Mouse (Mus musculus): ENCODE results near the gene 1700037C18Rik. TPM values are rescaled to one million over a fixed set of nuclear protein-coding genes. Genes with fewer than 3 reads are reported as not detected.

The 1700037C18Rik gene
- polyA plus RNA-seq, 1 experiment from 2014 or later = 8.5 TPM

DNA sequence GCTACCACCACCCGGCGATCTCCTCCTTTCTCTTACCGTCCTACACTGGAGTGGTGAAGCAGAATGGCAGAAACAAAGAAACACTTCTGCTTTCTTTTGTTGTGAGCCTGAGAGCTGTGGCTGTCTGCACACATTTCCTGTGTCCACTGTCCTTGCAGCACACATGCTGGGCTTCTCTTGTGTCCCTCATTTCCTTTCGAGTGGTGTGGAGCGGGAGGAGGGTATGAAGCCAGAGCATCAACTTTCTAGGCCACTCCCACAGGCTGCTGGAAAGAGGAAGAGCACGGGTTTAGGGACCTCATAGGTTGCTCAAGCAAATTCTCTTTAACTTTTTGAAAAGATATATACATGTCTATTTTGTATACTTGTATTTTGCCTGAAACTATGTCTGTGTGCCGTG lies 20.7 kb upstream of the 1700037C18Rik start:
- ATAC-seq (ENCODE audit: low FRiP score, low TSS enrichment) (no peak), DNase-seq (ENCODE audit: low spot score) (no peak)
- Histone ChIP-seq H3K4me3 (ENCODE audit: low read depth, low read length) (no peak overlapping the region), H3K9ac (ENCODE audit: low read length) (no peak overlapping the region), H3K27ac (replicated peaks) (no peak overlapping the region), H3K4me2 (replicated peaks; ENCODE audit: low read depth) (no peak overlapping the region), H3K9me3 (ENCODE audit: control insufficient read depth, low read length) (no peaks in the 10 kb centered on the region), H3K4me1 (replicated peaks; ENCODE audit: control insufficient read depth, insufficient read depth) (no peaks in the 10 kb centered on the region), H3K27me3 (ENCODE audit: control insufficient read depth, insufficient read depth, low read length) (no peaks in the 10 kb centered on the region), H3K36me3 (ENCODE audit: control insufficient read depth, insufficient read depth, low read length) (peaks cover 10% of the 10 kb centered on the region; the same call in 1 of the 2 replicates)
- 74% methylated on average over 7 of the region's 7 CpGs for WGBS
- no peak for TF ChIP-seq CTCF (IDR thresholded peaks at IDR 0.05; ENCODE audit: low read depth)
- TF ChIP-seq EP300 (optimal IDR thresholded peaks at IDR 0.05) = no peak

DNA sequence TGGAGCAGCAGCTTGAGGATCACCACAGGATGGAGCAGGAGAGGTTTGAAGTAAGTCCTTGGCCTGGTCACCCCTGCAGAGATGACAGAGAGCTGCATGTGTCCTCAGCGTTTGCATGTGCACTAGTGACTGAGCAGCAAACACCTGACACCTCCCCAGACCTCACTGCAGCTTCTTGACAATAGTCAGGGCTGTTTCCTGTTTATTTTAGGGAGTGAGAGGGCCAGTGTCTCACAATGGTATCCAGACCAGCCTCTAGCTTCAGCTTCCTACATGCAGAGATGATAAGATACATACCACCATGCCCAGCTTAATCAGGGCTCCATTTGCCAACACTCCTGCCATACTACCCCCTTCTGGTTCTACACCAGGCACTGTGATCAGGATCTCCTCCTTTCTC lies 20.1 kb upstream of the 1700037C18Rik start:
- peaks cover 13% of the 10 kb centered on the region for H3K36me3 ChIP-seq (ENCODE audit: control insufficient read depth, insufficient read depth, low read length)
- H3K9ac ChIP-seq (ENCODE audit: low read length) = no peak overlapping the region
- TF ChIP-seq CTCF (IDR thresholded peaks at IDR 0.05; ENCODE audit: low read depth) (no peak), EP300 (optimal IDR thresholded peaks at IDR 0.05) (no peak)
- H3K27me3 ChIP-seq (ENCODE audit: control insufficient read depth, insufficient read depth, low read length) = no peaks in the 10 kb centered on the region
- H3K4me2 ChIP-seq (replicated peaks; ENCODE audit: low read depth) = no peak overlapping the region
- 33% methylated on average over 1 of the region's 1 CpGs for whole genome bisulfite sequencing
- ATAC-seq (ENCODE audit: low FRiP score, low TSS enrichment) = no peak
- H3K9me3 ChIP-seq (ENCODE audit: control insufficient read depth, low read length) = no peaks in the 10 kb centered on the region
- no peak overlapping the region for H3K27ac ChIP-seq (replicated peaks)
- no peaks in the 10 kb centered on the region for H3K4me1 ChIP-seq (replicated peaks; ENCODE audit: control insufficient read depth, insufficient read depth)
- no peak overlapping the region for H3K4me3 ChIP-seq (ENCODE audit: low read depth, low read length)
- no peak for DNase-seq (ENCODE audit: low spot score)

DNA sequence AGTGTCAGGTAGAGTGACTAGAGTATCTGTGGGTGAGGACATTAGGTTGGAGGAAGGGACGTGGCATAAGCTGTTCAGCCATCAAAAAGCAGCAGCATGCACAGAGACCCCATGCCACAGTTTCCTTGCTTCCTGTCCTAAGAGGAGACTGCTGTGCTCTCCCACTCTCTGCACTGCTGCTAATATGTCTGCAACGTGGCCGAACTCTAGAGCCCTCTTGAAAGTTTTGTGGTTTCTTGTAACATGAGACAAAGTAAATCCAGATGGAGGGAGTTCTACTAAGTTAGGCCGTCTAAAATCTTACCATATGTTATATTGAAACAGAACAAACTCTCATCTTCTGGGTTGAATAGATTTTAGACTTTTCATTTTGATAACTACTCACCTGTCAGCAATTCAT lies 15.5 kb upstream of the 1700037C18Rik start:
- 82% methylated on average over 4 of the region's 4 CpGs for WGBS
- Histone ChIP-seq H3K9me3 (ENCODE audit: control insufficient read depth, low read length) (no peaks in the 10 kb centered on the region), H3K27me3 (ENCODE audit: control insufficient read depth, insufficient read depth, low read length) (no peaks in the 10 kb centered on the region), H3K9ac (ENCODE audit: low read length) (no peak overlapping the region), H3K27ac (replicated peaks) (no peak overlapping the region), H3K4me1 (replicated peaks; ENCODE audit: control insufficient read depth, insufficient read depth) (no peaks in the 10 kb centered on the region), H3K36me3 (ENCODE audit: control insufficient read depth, insufficient read depth, low read length) (peaks cover 17% of the 10 kb centered on the region), H3K4me2 (replicated peaks; ENCODE audit: low read depth) (no peak overlapping the region), H3K4me3 (ENCODE audit: low read depth, low read length) (no peak overlapping the region)
- DNase-seq (ENCODE audit: low spot score) (no peak), ATAC-seq (ENCODE audit: low FRiP score, low TSS enrichment) (no peak)
- TF ChIP-seq EP300 (optimal IDR thresholded peaks at IDR 0.05) = no peak
- no peak for TF ChIP-seq CTCF (IDR thresholded peaks at IDR 0.05; ENCODE audit: low read depth)

DNA sequence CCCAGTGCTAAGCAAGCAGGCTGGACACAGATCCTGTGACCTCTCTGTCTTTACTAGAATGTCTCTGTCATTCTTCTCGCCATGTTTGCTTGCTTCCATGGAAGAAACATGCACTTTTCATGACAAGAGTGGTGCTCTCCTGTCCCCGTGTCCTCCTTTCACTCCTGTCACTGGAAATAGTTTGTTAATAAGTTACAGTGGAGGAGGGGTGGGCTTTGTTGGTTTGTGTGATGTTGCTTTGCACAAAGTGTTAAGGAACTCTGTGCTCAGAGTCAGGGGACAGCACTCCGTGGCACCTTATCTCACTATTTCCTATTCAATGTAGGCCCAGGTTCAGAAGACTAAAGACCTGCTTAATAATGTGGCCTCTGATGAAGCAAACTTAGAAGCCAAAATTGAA lies 15.0 kb upstream of the 1700037C18Rik start:
- no peak for TF ChIP-seq EP300 (optimal IDR thresholded peaks at IDR 0.05)
- no peak for TF ChIP-seq CTCF (IDR thresholded peaks at IDR 0.05; ENCODE audit: low read depth)
- H3K27ac ChIP-seq (replicated peaks) = no peak overlapping the region

DNA sequence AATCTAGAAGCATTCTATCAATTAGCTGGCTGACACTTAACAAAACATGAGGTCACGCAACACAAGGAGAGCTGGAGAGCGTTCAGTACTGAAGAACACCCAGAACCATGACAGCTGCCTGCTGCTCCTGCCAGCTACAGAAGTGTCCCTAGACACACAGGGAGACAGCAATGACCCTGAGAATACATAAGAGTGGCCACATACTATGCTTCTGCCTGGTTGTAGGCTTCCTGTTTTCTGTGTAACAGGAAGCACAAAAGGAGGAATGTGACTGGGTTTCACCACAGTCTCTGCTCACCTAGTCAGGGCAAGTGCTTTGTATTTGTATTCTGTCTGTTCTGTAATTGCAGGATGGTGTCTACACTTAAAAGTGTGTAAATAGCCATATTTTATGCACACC lies 12.3 kb upstream of the 1700037C18Rik start:
- H3K9ac ChIP-seq (ENCODE audit: low read length) = no peak overlapping the region
- ATAC-seq (ENCODE audit: low FRiP score, low TSS enrichment) = no peak
- 89% methylated on average over 2 of the region's 2 CpGs for WGBS
- H3K27ac ChIP-seq (replicated peaks) = no peak overlapping the region
- no peaks in the 10 kb centered on the region for H3K4me1 ChIP-seq (replicated peaks; ENCODE audit: control insufficient read depth, insufficient read depth)
- no peak overlapping the region for H3K4me2 ChIP-seq (replicated peaks; ENCODE audit: low read depth)
- DNase-seq (ENCODE audit: low spot score) = no peak
- H3K27me3 ChIP-seq (ENCODE audit: control insufficient read depth, insufficient read depth, low read length) = no peaks in the 10 kb centered on the region
- no peak for TF ChIP-seq EP300 (optimal IDR thresholded peaks at IDR 0.05)
- TF ChIP-seq CTCF (IDR thresholded peaks at IDR 0.05; ENCODE audit: low read depth) = no peak
- no peak overlapping the region for H3K4me3 ChIP-seq (ENCODE audit: low read depth, low read length)
- peaks cover 20% of the 10 kb centered on the region for H3K36me3 ChIP-seq (ENCODE audit: control insufficient read depth, insufficient read depth, low read length)
- no peaks in the 10 kb centered on the region for H3K9me3 ChIP-seq (ENCODE audit: control insufficient read depth, low read length)

More for the DNA sequence above, 15.0 kb upstream of the 1700037C18Rik start:
- peaks cover 17% of the 10 kb centered on the region for H3K36me3 ChIP-seq (ENCODE audit: control insufficient read depth, insufficient read depth, low read length)
- no peak overlapping the region for H3K4me3 ChIP-seq (ENCODE audit: low read depth, low read length)
- no peak for DNase-seq (ENCODE audit: low spot score)
- H3K4me1 ChIP-seq (replicated peaks; ENCODE audit: control insufficient read depth, insufficient read depth) = no peaks in the 10 kb centered on the region
- no peaks in the 10 kb centered on the region for H3K27me3 ChIP-seq (ENCODE audit: control insufficient read depth, insufficient read depth, low read length)
- no peak overlapping the region for H3K4me2 ChIP-seq (replicated peaks; ENCODE audit: low read depth)
- no peak overlapping the region for H3K9ac ChIP-seq (ENCODE audit: low read length)
- no peaks in the 10 kb centered on the region for H3K9me3 ChIP-seq (ENCODE audit: control insufficient read depth, low read length)
- 86% methylated on average over 3 of the region's 3 CpGs for WGBS
- no peak for ATAC-seq (ENCODE audit: low FRiP score, low TSS enrichment)

DNA sequence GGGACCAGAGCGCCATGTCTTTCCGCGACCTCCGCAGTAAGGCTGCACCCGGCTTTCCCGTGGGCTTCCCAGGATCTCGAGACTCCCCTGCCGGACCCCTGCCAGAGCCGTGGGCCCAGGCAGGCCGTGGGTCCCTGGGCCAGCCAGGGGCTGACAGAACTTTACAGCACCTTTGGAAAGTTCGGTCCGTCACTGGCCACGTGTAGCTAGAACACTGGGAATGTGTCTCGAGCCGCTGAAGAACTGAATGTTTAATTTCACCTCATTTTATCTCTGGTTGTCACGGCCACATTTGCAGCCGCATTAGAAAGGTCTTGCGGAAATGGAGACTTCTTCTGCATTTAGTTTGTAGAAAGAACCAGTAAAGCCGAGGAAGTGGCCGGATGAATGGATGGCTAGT lies 629 bp upstream of the 1700037C18Rik start:
- WGBS = 5% methylated on average over 20 of the region's 20 CpGs
- DNase-seq (ENCODE audit: low spot score) (no peak), ATAC-seq (ENCODE audit: low FRiP score, low TSS enrichment) (no peak)
- peak overlapping the region; percentile 61 for H3K4me3 ChIP-seq (ENCODE audit: low read depth, low read length)
- TF ChIP-seq CTCF (IDR thresholded peaks at IDR 0.05; ENCODE audit: low read depth) = no peak
- no peak for TF ChIP-seq EP300 (optimal IDR thresholded peaks at IDR 0.05)
- peak overlapping the region; percentile 79 for H3K9ac ChIP-seq (ENCODE audit: low read length)
- no peaks in the 10 kb centered on the region for H3K9me3 ChIP-seq (ENCODE audit: control insufficient read depth, low read length)
- no peaks in the 10 kb centered on the region for H3K27me3 ChIP-seq (ENCODE audit: control insufficient read depth, insufficient read depth, low read length)
- 0 out of 2 replicates have a peak, but pooled peaks cover 2% of the 10 kb centered on the region for H3K4me1 ChIP-seq (replicated peaks; ENCODE audit: control insufficient read depth, insufficient read depth)
- H3K36me3 ChIP-seq (ENCODE audit: control insufficient read depth, insufficient read depth, low read length) = peaks cover 8% of the 10 kb centered on the region; the same call in 1 of the 2 replicates
- H3K27ac ChIP-seq (replicated peaks) = peak overlapping the region; percentile 80
- peak overlapping the region; percentile 80 for H3K4me2 ChIP-seq (replicated peaks; ENCODE audit: low read depth)

Data from stomach, postnatal 0 days (tissue).